20 mouse cellular contexts compared by ENCODE assay signal in the genomic region with DNA sequence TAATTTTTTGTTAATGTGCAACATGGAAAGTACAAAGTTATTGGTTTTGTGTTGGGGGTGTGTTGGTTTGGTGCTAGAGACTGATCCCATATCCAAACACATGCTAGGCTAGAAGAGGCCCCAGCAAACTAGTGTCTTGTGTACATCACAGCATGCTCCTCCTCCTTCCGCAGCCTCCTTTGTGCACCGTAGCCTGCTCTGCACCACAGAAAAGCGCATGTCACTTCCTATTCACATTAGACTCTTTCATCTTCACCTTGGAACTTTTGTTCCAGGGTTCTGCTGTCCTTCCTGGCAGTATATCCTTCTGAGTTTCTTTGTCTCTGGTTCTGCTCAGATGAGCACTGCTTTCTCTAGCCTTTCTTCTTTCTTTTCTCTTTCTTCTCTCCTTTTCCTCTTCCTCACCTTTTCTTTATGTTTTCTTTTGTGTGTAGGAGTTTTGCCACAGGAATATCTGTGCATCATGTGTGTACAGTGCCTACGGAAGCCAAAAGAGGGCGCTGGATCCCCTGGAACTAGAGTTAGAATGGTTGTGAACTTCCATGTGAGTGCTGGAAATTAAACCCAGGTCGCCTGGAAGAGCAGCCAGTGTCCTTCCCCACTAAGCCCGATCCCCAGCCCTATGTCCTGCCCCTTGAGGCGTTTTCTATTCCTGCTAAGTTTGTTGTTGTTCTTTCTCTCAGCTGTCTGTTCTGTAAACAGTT.
DNase-seq lines count a peak whose midpoint lies in the region; ATAC-seq and TF ChIP-seq lines count a peak whose summit lies in the region.
"Had no signal": no experiment of that assay in that cellular context is flagged by ENCODE, and none has a peak within 500 bp of the region (broad histone marks: within the 10 kb centered on the region; RNA-seq: fewer than 3 reads in every experiment).

No protein-coding gene starts in this region.

- no peaks in the 10 kb centered on the region for H3K27me3 ChIP-seq in hindbrain, embryonic 10.5 days (ENCODE audit: insufficient read depth, poor library complexity, severe bottlenecking)
- no peaks in the 10 kb centered on the region for H3K27me3 ChIP-seq in hindbrain, embryonic 13.5 days
- no peaks in the 10 kb centered on the region for H3K27me3 ChIP-seq in midbrain, embryonic 14.5 days (ENCODE audit: control insufficient read depth, insufficient read depth, low read length)
- no peaks in the 10 kb centered on the region for H3K27me3 ChIP-seq in midbrain, embryonic 16.5 days (ENCODE audit: control insufficient read depth, insufficient read depth, low read depth, low read length)
- H3K27me3 ChIP-seq in MEL (ENCODE audit: control insufficient read depth in 1 of 2, insufficient read depth in 2 of 2, low read length in 2 of 2), result no peaks in the 10 kb centered on the region
- no peaks in the 10 kb centered on the region for H3K27me3 ChIP-seq in hindbrain, postnatal 0 days (ENCODE audit: insufficient read depth, low read length)
- H3K27me3 ChIP-seq: stomach, embryonic 15.5 days had no signal

- peaks cover 82% of the 10 kb centered on the region for H3K36me3 ChIP-seq in hindbrain, embryonic 10.5 days
- peaks cover 61% of the 10 kb centered on the region for H3K36me3 ChIP-seq in hindbrain, embryonic 13.5 days
- peaks cover 59% of the 10 kb centered on the region for H3K36me3 ChIP-seq in midbrain, embryonic 14.5 days (ENCODE audit: control insufficient read depth, insufficient read depth, low read length)
- H3K36me3 ChIP-seq in midbrain, embryonic 16.5 days (ENCODE audit: control insufficient read depth, insufficient read depth, low read length), result peaks cover 15% of the 10 kb centered on the region; the same call in 1 of the 2 replicates
- peaks cover 0 to 4% of the 10 kb centered on the region in 2 experiments; a peak in 1 of 4 replicates for H3K36me3 ChIP-seq in MEL (ENCODE audit: control insufficient read depth in 1 of 2, insufficient read depth in 2 of 2, low read length in 2 of 2)
- peaks cover 15% of the 10 kb centered on the region; the same call in 1 of the 2 replicates for H3K36me3 ChIP-seq in hindbrain, postnatal 0 days (ENCODE audit: insufficient read depth, low read length)

- no peak for TF ChIP-seq EP300 in MEL (IDR thresholded peaks at IDR 0.05; ENCODE audit: low read depth in 1 of 2, low read length in 2 of 2)

- no peak for ATAC-seq in hindbrain, embryonic 13.5 days (ENCODE audit: low FRiP score)
- ATAC-seq in midbrain, embryonic 14.5 days (ENCODE audit: low FRiP score, low TSS enrichment), result no peak
- ATAC-seq in midbrain, embryonic 16.5 days, result no peak
- no peak for ATAC-seq in hindbrain, postnatal 0 days

- DNase-seq in hindbrain, embryonic 10.5 days (ENCODE audit: low spot score), result no peak
- no peak for DNase-seq in midbrain, embryonic 14.5 days
- no peak for DNase-seq in MEL (ENCODE audit: low read depth, low spot score)
- no peak for DNase-seq in hindbrain, postnatal 0 days (ENCODE audit: low spot score)
- DNase-seq in retina, postnatal 1 day, result no peak
- DNase-seq in frontal cortex, adult 2 months (ENCODE audit: extremely low spot score in 1 of 2, low spot score in 1 of 2), result no peak
- DNase-seq: B cell, adult 2 months; cerebellum, adult 18-20 months; embryo, embryonic 11 days; gastrocnemius, postnatal 14 days; heart, postnatal 10 days; kidney, adult 2 months; kidney, postnatal 10 days; liver; lung, adult 18-20 months; thymus, postnatal 14 days had no signal

- TF ChIP-seq CTCF in MEL (IDR thresholded peaks at IDR 0.05 in 2 of 3, conservative IDR thresholded peaks at IDR 0.05 in 1 of 3; ENCODE audit: control insufficient read depth in 1 of 3, insufficient read depth in 1 of 3, low read depth in 2 of 3, low read length in 3 of 3, poor library complexity in 1 of 3, severe bottlenecking in 1 of 3), result peak; percentile 34 to 44 (median 40); a peak in 5 of 6 replicates
- 0 out of 2 replicates have a peak, but pooled peaks have one; percentile 11 for TF ChIP-seq CTCF in hindbrain, postnatal 0 days (IDR thresholded peaks at IDR 0.05; ENCODE audit: low read depth)

- TF ChIP-seq RAD21 in MEL (IDR thresholded peaks at IDR 0.05; ENCODE audit: low read depth, low read length), result peak; percentile 4

- no peak overlapping the region for H3K4me3 ChIP-seq in hindbrain, embryonic 10.5 days
- H3K4me3 ChIP-seq in hindbrain, embryonic 13.5 days, result no peak overlapping the region
- H3K4me3 ChIP-seq in midbrain, embryonic 14.5 days (replicated peaks; ENCODE audit: low read depth, low read length), result no peak overlapping the region
- no peak overlapping the region for H3K4me3 ChIP-seq in midbrain, embryonic 16.5 days (ENCODE audit: low read depth, low read length)
- no peak overlapping the region for H3K4me3 ChIP-seq in MEL (ENCODE audit: control insufficient read depth in 1 of 2, insufficient read depth in 1 of 2, low read depth in 2 of 2, low read length in 2 of 2)
- no peak overlapping the region for H3K4me3 ChIP-seq in hindbrain, postnatal 0 days (ENCODE audit: low read length)
- H3K4me3 ChIP-seq: stomach, embryonic 15.5 days had no signal

- H3K9ac ChIP-seq in hindbrain, embryonic 13.5 days, result no peak overlapping the region
- H3K9ac ChIP-seq in midbrain, embryonic 14.5 days (replicated peaks; ENCODE audit: low read length), result no peak overlapping the region
- no peak overlapping the region for H3K9ac ChIP-seq in midbrain, embryonic 16.5 days (ENCODE audit: low read depth, low read length)
- H3K9ac ChIP-seq in MEL (ENCODE audit: control insufficient read depth, low read depth, low read length, poor library complexity, severe bottlenecking), result no peak overlapping the region
- no peak overlapping the region for H3K9ac ChIP-seq in hindbrain, postnatal 0 days (replicated peaks; ENCODE audit: low read length)
- H3K9ac ChIP-seq: stomach, embryonic 15.5 days had no signal

- TF ChIP-seq POLR2A in MEL (IDR thresholded peaks at IDR 0.05; ENCODE audit: control insufficient read depth in 1 of 2, insufficient read depth in 1 of 2, low read depth in 1 of 2, low read length in 2 of 2, poor library complexity in 1 of 2), result no peak

- H3K4me2 ChIP-seq in hindbrain, embryonic 13.5 days, result no peak overlapping the region
- H3K4me2 ChIP-seq in midbrain, embryonic 14.5 days (ENCODE audit: low read length), result no peak overlapping the region
- no peak overlapping the region for H3K4me2 ChIP-seq in midbrain, embryonic 16.5 days (ENCODE audit: low read length)
- H3K4me2 ChIP-seq in hindbrain, postnatal 0 days (ENCODE audit: low read depth, low read length), result no peak overlapping the region
- H3K4me2 ChIP-seq: heart, embryonic 11.5 days; stomach, embryonic 15.5 days had no signal

- WGBS in hindbrain, embryonic 10.5 days, result 80% methylated on average over 8 of the region's 8 CpGs
- WGBS in hindbrain, embryonic 13.5 days, result 76% methylated on average over 8 of the region's 8 CpGs
- 72% methylated on average over 8 of the region's 8 CpGs for WGBS in midbrain, embryonic 14.5 days
- 75% methylated on average over 8 of the region's 8 CpGs for WGBS in midbrain, embryonic 16.5 days
- 79% methylated on average over 8 of the region's 8 CpGs for WGBS in hindbrain, postnatal 0 days

- no peaks in the 10 kb centered on the region for H3K9me3 ChIP-seq in hindbrain, embryonic 10.5 days
- H3K9me3 ChIP-seq in hindbrain, embryonic 13.5 days, result no peaks in the 10 kb centered on the region
- H3K9me3 ChIP-seq in midbrain, embryonic 14.5 days (ENCODE audit: control insufficient read depth, low read length), result no peaks in the 10 kb centered on the region
- no peaks in the 10 kb centered on the region for H3K9me3 ChIP-seq in midbrain, embryonic 16.5 days (replicated peaks; ENCODE audit: control insufficient read depth, low read length, poor library complexity, severe bottlenecking)
- no peaks in the 10 kb centered on the region for H3K9me3 ChIP-seq in MEL (replicated peaks; ENCODE audit: insufficient read depth, low read length)
- H3K9me3 ChIP-seq in hindbrain, postnatal 0 days (ENCODE audit: low read length), result no peaks in the 10 kb centered on the region
- H3K9me3 ChIP-seq: stomach, embryonic 15.5 days had no signal

- H3K4me1 ChIP-seq in hindbrain, embryonic 10.5 days (replicated peaks), result peaks cover 8% of the 10 kb centered on the region
- peaks cover 10% of the 10 kb centered on the region; the same call in 1 of the 2 replicates for H3K4me1 ChIP-seq in hindbrain, embryonic 13.5 days (replicated peaks)
- H3K4me1 ChIP-seq in midbrain, embryonic 14.5 days (ENCODE audit: control insufficient read depth, insufficient read depth, low read length), result 0 out of 2 replicates have a peak, but pooled peaks cover 5% of the 10 kb centered on the region
- H3K4me1 ChIP-seq in midbrain, embryonic 16.5 days (ENCODE audit: control insufficient read depth, insufficient read depth, low read length), result no peaks in the 10 kb centered on the region
- no peaks in the 10 kb centered on the region for H3K4me1 ChIP-seq in MEL (ENCODE audit: control insufficient read depth in 1 of 2, insufficient read depth in 2 of 2, low read length in 2 of 2)
- no peaks in the 10 kb centered on the region for H3K4me1 ChIP-seq in hindbrain, postnatal 0 days (ENCODE audit: insufficient read depth, low read length)
- H3K4me1 ChIP-seq: stomach, embryonic 15.5 days had no signal

- no peaks in the 10 kb centered on the region for H3K79me2 ChIP-seq in MEL (ENCODE audit: control insufficient read depth, insufficient read depth, low read length, poor library complexity)

- peak overlapping the region; percentile 36; the same call in 1 of the 2 replicates for H3K27ac ChIP-seq in hindbrain, embryonic 10.5 days
- H3K27ac ChIP-seq in hindbrain, embryonic 13.5 days, result no peak overlapping the region
- H3K27ac ChIP-seq in midbrain, embryonic 14.5 days (replicated peaks; ENCODE audit: low read depth, low read length), result 0 out of 2 replicates have a peak overlapping the region, but pooled peaks have one; percentile 38
- H3K27ac ChIP-seq in midbrain, embryonic 16.5 days (ENCODE audit: low read length), result no peak overlapping the region
- no peak overlapping the region for H3K27ac ChIP-seq in MEL (ENCODE audit: control insufficient read depth, low read depth, low read length)
- H3K27ac ChIP-seq in hindbrain, postnatal 0 days, result no peak overlapping the region
- H3K27ac ChIP-seq: stomach, embryonic 15.5 days had no signal

TF ChIP-seq in MEL, 35 proteins besides CTCF, POLR2A, EP300 and RAD21 (continues in another document):
- TF ChIP-seq E2F4 (IDR thresholded peaks at IDR 0.05; ENCODE audit: borderline replicate concordance, low read depth, low read length), result no peak
- no peak for TF ChIP-seq KAT2A (conservative IDR thresholded peaks at IDR 0.05; ENCODE audit: low read depth, low read length)
- no peak for TF ChIP-seq NELFE (IDR thresholded peaks at IDR 0.05; ENCODE audit: low read depth, low read length)
- no peak for TF ChIP-seq ELF1 (IDR thresholded peaks at IDR 0.05; ENCODE audit: low read depth, low read length)
- TF ChIP-seq ZKSCAN1 (IDR thresholded peaks at IDR 0.05; ENCODE audit: low read depth, low read length), result no peak
- TF ChIP-seq MXI1 (IDR thresholded peaks at IDR 0.05; ENCODE audit: low read depth, low read length), result 0 out of 2 replicates have a peak, but pooled peaks have one; percentile 13
- TF ChIP-seq TAL1 (IDR thresholded peaks at IDR 0.05; ENCODE audit: low read length), result no peak
- TF ChIP-seq NRF1 (IDR thresholded peaks at IDR 0.05; ENCODE audit: insufficient read depth, low read depth, low read length, poor library complexity, severe bottlenecking), result no peak
- TF ChIP-seq ZC3H11A (IDR thresholded peaks at IDR 0.05; ENCODE audit: low read depth, low read length), result 0 out of 2 replicates have a peak, but pooled peaks have one; percentile 18

Comparison
In these comparisons a context has a peak if more than half of its experiments do, and no peak if none do; other contexts are left out.
1. H3K27ac ChIP-seq: peak in hindbrain, embryonic 10.5 days (single experiment) and midbrain, embryonic 14.5 days (single experiment); none in hindbrain, embryonic 13.5 days (single experiment), midbrain, embryonic 16.5 days (single experiment), MEL (single experiment) and hindbrain, postnatal 0 days (single experiment).